Mouse (Mus musculus): Measurements from ENCODE around the gene Rtn4rl1.

- TF ChIP-seq POLR2A (IDR thresholded peaks at IDR 0.05; ENCODE audit: low read depth, low read length), result no peak
- TF ChIP-seq CTCF (IDR thresholded peaks at IDR 0.05; ENCODE audit: extremely low read depth, insufficient read length, insufficient replicate concordance, low read depth, low read length), result no peak
Observed at GRCm38 (mm10) chr11:75184986-75185385, 8.6 kb upstream of the Rtn4rl1 start.

Data from small intestine, adult 2 months (tissue).